Mouse (Mus musculus): Measurements from ENCODE around the gene Hivep1. TPM values are rescaled to one million over a fixed set of nuclear protein-coding genes. Genes with fewer than 3 reads are reported as not detected.

Hivep1 gene
- polyA plus RNA-seq, 1 experiment, result 2.5 TPM

DNA sequence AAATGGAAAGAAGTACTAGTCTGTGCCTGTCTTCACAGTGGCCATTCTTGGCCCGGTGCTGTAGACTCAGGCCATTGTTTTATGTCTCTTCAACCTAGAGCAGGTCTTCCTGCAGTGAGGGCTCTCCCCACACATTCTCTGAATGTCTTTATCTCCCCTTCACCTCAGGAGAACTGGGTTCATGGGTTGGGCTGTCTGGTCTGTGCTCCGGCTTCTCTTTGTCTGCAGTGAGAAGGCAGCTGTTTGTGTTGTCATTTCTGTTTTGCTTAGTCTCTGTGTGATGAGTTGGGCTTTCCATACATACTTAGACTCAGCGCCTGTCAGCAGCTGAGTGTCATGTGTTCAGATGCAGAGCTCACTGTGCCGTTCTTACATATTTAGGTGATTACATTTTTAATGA is 18.4 kb downstream of the Hivep1 start:
- Histone ChIP-seq H3K4me1 (ENCODE audit: control insufficient read depth) (peaks cover 13% of the 10 kb centered on the region), H3K9me3 (ENCODE audit: control insufficient read depth, low read length) (no peaks in the 10 kb centered on the region), H3K4me3 (replicated peaks) (no peak overlapping the region), H3K36me3 (ENCODE audit: control insufficient read depth) (peaks cover 26% of the 10 kb centered on the region), H3K27me3 (ENCODE audit: control insufficient read depth) (no peaks in the 10 kb centered on the region)
- TF ChIP-seq TAL1 (IDR thresholded peaks at IDR 0.05; ENCODE audit: low read length), result no peak
- no peak for TF ChIP-seq GATA1 (IDR thresholded peaks at IDR 0.05; ENCODE audit: low read length)

DNA sequence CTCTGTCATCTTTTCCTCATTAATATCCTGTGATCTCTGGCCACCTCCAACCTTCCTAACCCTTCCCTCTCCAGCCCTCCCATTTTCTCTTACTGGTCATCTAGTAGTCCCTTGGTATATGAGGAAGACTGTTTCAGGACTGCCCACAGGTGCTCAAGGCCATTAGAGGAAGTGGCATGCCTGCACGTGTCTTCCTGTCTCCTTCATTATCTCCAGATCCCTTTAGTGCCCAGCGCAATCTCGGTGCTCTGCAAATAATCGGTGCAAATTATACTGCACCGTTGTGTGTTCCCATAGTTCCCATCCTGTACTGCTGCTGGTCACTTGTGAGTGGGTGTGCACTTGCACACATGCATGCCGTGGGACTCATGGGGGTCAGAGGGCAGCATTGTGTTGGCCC is 19.2 kb downstream of the Hivep1 start:
- peaks cover 22% of the 10 kb centered on the region for H3K36me3 ChIP-seq (ENCODE audit: control insufficient read depth)
- H3K9me3 ChIP-seq (ENCODE audit: control insufficient read depth, low read length), result no peaks in the 10 kb centered on the region
- H3K4me3 ChIP-seq (replicated peaks), result no peak overlapping the region
- H3K27me3 ChIP-seq (ENCODE audit: control insufficient read depth), result no peaks in the 10 kb centered on the region
- H3K4me1 ChIP-seq (ENCODE audit: control insufficient read depth), result peaks cover 13% of the 10 kb centered on the region
- no peak for TF ChIP-seq GATA1 (IDR thresholded peaks at IDR 0.05; ENCODE audit: low read length)
- no peak for TF ChIP-seq TAL1 (IDR thresholded peaks at IDR 0.05; ENCODE audit: low read length)

DNA sequence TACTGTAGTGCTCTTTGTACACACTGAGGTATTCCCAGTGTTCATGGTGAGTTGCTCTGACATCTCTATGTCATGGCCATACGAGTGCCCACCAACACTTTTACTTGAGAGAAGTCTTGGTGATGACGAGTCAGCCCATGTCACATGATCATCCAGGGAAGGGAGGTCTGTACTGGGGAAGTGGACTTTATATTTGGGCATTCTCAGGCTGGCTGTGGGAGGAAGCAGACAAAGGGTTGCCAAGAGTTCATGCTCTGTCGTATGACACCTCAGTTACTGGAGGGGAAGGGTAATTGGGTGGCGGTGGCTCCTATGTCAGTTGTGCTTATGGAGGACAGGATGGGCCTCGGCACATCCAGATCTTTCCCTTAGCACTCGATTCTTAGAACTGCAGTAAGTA is 21.5 kb downstream of the Hivep1 start:
- Histone ChIP-seq H3K4me1 (ENCODE audit: control insufficient read depth) (peaks cover 11% of the 10 kb centered on the region; the same call in 1 of the 2 replicates), H3K4me3 (replicated peaks) (no peak overlapping the region), H3K27me3 (ENCODE audit: control insufficient read depth) (no peaks in the 10 kb centered on the region), H3K36me3 (ENCODE audit: control insufficient read depth) (peaks cover 16% of the 10 kb centered on the region), H3K9me3 (ENCODE audit: control insufficient read depth, low read length) (no peaks in the 10 kb centered on the region)
- TF ChIP-seq TAL1 (IDR thresholded peaks at IDR 0.05; ENCODE audit: low read length) (no peak), GATA1 (IDR thresholded peaks at IDR 0.05; ENCODE audit: low read length) (no peak)

DNA sequence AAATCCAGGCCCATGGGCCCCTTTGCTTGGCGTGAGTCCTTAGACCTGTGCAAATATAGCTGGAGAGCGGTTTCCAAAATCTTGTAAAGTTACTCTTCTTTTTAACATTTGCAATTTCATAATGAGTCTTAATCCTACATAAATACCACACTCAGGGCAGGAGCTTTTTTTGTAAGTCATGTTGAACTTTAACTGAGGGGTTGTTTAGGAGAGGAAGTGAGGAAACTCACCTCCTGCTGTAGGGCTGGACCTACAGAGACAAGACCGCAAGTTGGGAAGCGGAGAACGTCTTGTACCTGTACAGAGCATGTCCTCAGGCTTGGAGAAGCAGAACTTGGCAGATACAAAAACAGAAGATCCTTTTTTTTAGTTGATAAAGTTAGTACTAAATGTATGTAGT is 23.7 kb downstream of the Hivep1 start:
- peaks cover 5% of the 10 kb centered on the region; the same call in 1 of the 2 replicates for H3K4me1 ChIP-seq (ENCODE audit: control insufficient read depth)
- H3K27me3 ChIP-seq (ENCODE audit: control insufficient read depth), result no peaks in the 10 kb centered on the region
- no peaks in the 10 kb centered on the region for H3K9me3 ChIP-seq (ENCODE audit: control insufficient read depth, low read length)
- no peak overlapping the region for H3K4me3 ChIP-seq (replicated peaks)
- H3K36me3 ChIP-seq (ENCODE audit: control insufficient read depth), result peaks cover 11% of the 10 kb centered on the region
- TF ChIP-seq GATA1 (IDR thresholded peaks at IDR 0.05; ENCODE audit: low read length) (no peak), TAL1 (IDR thresholded peaks at IDR 0.05; ENCODE audit: low read length) (no peak)

DNA sequence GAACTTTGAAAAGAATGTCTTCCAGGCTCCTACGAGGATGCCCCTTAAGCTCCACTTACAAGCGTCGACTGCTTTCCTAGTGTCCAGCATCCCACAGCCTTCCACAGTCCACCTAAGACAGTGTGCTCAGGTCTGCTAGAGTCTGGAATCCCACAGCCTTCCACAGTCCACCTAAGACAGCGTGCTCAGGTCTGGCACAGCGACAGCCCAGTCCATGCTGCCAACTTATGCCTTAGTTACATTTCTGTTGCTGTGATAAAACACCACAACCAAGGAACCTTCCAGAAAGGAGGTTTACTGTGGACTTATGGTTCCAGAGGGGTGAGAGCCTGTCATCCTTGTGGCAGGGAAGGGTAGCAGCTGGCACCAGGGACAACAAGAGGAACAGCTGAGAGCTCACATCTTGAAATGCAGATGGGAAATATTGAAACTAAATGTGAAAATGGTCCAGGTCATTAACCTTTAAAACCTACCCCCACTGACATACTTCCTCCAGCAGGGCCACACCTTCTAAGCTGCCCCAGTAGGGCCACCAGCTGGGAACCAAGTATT is 25.0 kb downstream of the Hivep1 start:
- H3K9me3 ChIP-seq (ENCODE audit: control insufficient read depth, low read length), result no peaks in the 10 kb centered on the region
- no peaks in the 10 kb centered on the region for H3K27me3 ChIP-seq (ENCODE audit: control insufficient read depth)
- H3K36me3 ChIP-seq (ENCODE audit: control insufficient read depth), result peaks cover 7% of the 10 kb centered on the region
- TF ChIP-seq TAL1 (IDR thresholded peaks at IDR 0.05; ENCODE audit: low read length), result no peak
- no peak for TF ChIP-seq GATA1 (IDR thresholded peaks at IDR 0.05; ENCODE audit: low read length)
- H3K4me3 ChIP-seq (replicated peaks), result no peak overlapping the region
- no peaks in the 10 kb centered on the region; the same call in 1 of the 2 replicates for H3K4me1 ChIP-seq (ENCODE audit: control insufficient read depth)

DNA sequence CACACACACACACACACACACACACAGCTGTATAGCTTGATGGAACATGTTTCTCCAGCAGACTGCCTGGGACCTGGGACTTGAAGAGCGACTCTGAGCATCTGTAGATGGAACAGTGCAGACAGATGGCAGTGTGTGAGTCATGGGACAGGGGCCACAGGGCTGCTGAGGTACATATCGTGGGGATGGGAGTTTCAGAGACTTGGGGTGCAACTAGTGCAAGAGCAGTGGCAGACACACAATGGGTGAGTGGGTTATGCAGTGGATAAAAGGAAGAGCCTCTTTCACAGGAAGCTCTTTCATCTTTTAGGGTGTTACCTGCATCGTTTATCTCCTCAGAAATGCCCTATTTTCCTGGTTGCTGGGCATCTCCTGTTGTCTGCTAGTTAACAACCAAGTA is 25.8 kb downstream of the Hivep1 start:
- H3K4me1 ChIP-seq (ENCODE audit: control insufficient read depth), result no peaks in the 10 kb centered on the region; the same call in 1 of the 2 replicates

DNA sequence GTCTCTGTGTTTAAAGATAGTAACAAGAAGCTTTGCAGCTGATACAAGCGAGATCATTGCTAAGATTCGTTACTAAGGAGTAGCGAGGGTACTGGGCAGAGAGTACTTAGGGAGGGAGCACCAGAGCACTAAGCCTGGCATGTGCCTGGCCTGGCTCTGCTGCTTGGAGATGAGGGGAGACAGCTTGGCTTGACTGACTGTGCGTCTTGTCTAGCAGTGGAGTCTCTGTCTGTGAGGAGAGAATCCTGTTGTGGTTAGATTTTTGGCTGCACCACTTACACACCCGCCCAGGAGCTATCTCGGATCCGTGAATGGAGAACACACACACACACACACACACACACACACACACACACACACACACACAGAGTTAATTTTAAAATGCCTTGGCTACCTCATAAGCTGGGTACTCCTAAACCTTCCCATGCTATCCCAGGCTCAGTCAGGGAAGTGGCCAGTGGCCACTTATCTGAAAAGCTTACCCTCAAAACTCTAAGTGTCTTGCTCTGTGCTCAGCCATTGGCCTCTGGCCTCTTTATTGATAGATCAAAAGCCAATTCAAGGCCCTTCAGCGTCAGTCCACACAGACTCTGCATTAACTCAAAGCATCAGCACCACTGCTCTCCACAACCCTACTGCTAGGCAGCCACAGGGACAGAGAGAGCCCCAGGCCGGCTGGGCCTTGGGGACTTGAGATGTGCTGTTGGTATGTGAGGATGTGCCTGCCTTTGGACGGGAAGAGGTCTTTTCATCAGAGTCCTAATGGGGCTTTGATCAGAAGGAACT is 28.5 kb downstream of the Hivep1 start:
- no peaks in the 10 kb centered on the region; the same call in 1 of the 2 replicates for H3K4me1 ChIP-seq (ENCODE audit: control insufficient read depth)
- H3K27me3 ChIP-seq (ENCODE audit: control insufficient read depth), result no peaks in the 10 kb centered on the region
- H3K36me3 ChIP-seq (ENCODE audit: control insufficient read depth), result peaks cover 7% of the 10 kb centered on the region
- no peaks in the 10 kb centered on the region for H3K9me3 ChIP-seq (ENCODE audit: control insufficient read depth, low read length)
- no peak overlapping the region for H3K4me3 ChIP-seq (replicated peaks)
- TF ChIP-seq GATA1 (IDR thresholded peaks at IDR 0.05; ENCODE audit: low read length) (no peak), TAL1 (IDR thresholded peaks at IDR 0.05; ENCODE audit: low read length) (no peak)

More for the DNA sequence above, 25.8 kb downstream of the Hivep1 start:
- Histone ChIP-seq H3K9me3 (ENCODE audit: control insufficient read depth, low read length) (no peaks in the 10 kb centered on the region), H3K36me3 (ENCODE audit: control insufficient read depth) (peaks cover 7% of the 10 kb centered on the region), H3K4me3 (replicated peaks) (no peak overlapping the region), H3K27me3 (ENCODE audit: control insufficient read depth) (no peaks in the 10 kb centered on the region)
- TF ChIP-seq GATA1 (IDR thresholded peaks at IDR 0.05; ENCODE audit: low read length), result no peak
- TF ChIP-seq TAL1 (IDR thresholded peaks at IDR 0.05; ENCODE audit: low read length), result no peak

DNA sequence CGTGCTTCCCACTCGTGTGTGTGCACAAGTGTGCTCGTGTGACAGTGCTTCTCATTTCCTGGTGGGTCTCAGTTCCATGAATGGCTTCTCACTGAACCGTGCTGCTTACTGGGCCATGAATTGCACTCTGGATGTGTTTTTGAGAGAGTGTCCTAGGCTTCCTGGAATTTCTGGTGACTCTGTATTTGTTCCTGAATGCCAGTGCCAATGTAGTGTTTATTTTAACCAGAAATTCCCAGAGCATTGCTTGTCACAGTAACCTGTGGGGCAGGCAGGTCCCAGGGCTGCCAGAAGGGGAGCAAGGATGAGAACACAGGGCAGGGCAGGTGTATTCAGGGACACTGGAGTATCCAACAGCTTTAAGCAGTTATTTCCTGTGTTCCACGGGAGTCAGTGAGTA is 36.5 kb downstream of the Hivep1 start:
- Histone ChIP-seq H3K36me3 (ENCODE audit: control insufficient read depth) (no peaks in the 10 kb centered on the region; the same call in 1 of the 2 replicates), H3K27me3 (ENCODE audit: control insufficient read depth) (no peaks in the 10 kb centered on the region), H3K4me1 (ENCODE audit: control insufficient read depth) (peaks cover 3% of the 10 kb centered on the region; the same call in 1 of the 2 replicates), H3K4me3 (replicated peaks) (no peak overlapping the region), H3K9me3 (ENCODE audit: control insufficient read depth, low read length) (no peaks in the 10 kb centered on the region)
- TF ChIP-seq TAL1 (IDR thresholded peaks at IDR 0.05; ENCODE audit: low read length), result no peak
- TF ChIP-seq GATA1 (IDR thresholded peaks at IDR 0.05; ENCODE audit: low read length), result no peak

DNA sequence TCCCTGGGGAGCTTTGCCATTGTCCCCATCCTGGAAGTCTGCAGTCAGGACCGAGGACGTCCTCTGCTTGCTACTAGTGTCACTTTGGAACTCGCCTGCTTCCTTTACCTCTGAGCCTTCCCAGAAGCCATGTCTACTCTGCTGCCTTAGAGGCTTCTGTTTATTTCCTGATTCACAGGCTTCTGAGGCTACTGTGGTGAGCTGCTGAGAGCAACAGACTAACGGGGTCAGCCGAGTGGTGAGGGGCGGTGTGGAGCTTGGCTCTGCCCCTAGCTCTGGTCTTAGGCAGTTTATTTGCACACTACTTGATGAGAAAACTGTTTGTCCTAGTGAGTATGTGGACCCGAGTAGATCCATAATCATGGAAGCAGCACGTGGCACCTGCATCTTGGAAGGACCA is 37.2 kb downstream of the Hivep1 start:
- TF ChIP-seq GATA1 (IDR thresholded peaks at IDR 0.05; ENCODE audit: low read length) (no peak), TAL1 (IDR thresholded peaks at IDR 0.05; ENCODE audit: low read length) (no peak)
- H3K4me1 ChIP-seq (ENCODE audit: control insufficient read depth), result peaks cover 10% of the 10 kb centered on the region
- H3K27me3 ChIP-seq (ENCODE audit: control insufficient read depth), result no peaks in the 10 kb centered on the region
- no peak overlapping the region for H3K4me3 ChIP-seq (replicated peaks)
- no peaks in the 10 kb centered on the region; the same call in 1 of the 2 replicates for H3K36me3 ChIP-seq (ENCODE audit: control insufficient read depth)
- no peaks in the 10 kb centered on the region for H3K9me3 ChIP-seq (ENCODE audit: control insufficient read depth, low read length)

Data from erythroblast, embryonic 14.5 days (primary cell).